Mouse (Mus musculus): Measurements from ENCODE around the gene Olfr301.

Gene Olfr301

GRCm38 (mm10) chr7:86403546-86403945 lies at the start of gene Olfr301:
Gene Olfr301 (plus strand): TSS chr7:86403846.
- DNase-seq (ENCODE audit: low spot score), result no peak

GRCm38 (mm10) chr7:86366828-86367227 lies 36.8 kb upstream of the Olfr301 start, which contains the start of gene Olfr305:
Gene Olfr305 (minus strand): TSS chr7:86366928.
- DNase-seq (ENCODE audit: low spot score), result no peak

- DNase-seq (ENCODE audit: low spot score), result no peak
Observed at GRCm38 (mm10) chr7:86385769-86386168, 17.9 kb upstream of the Olfr301 start.

- DNase-seq (ENCODE audit: low spot score), result no peak
Observed at GRCm38 (mm10) chr7:86386558-86386957, 17.1 kb upstream of the Olfr301 start, which contains the start of gene Olfr304. Gene Olfr304 (minus strand): TSS chr7:86386658.

- no peak for DNase-seq (ENCODE audit: low spot score)
Observed at GRCm38 (mm10) chr7:86397689-86398088, 6.0 kb upstream of the Olfr301 start, which contains the start of gene Olfr303. Gene Olfr303 (minus strand): TSS chr7:86397789.

- DNase-seq (ENCODE audit: low spot score), result no peak
Observed at GRCm38 (mm10) chr7:86459621-86460020, 56.0 kb downstream of the Olfr301 start, which contains the start of gene Olfr299. Gene Olfr299 (plus strand): TSS chr7:86459921.

Measured in ovary, adult 18-20 months (tissue).